Mouse (Mus musculus): ENCODE results near the gene Phtf1.

The Phtf1 gene

DNA sequence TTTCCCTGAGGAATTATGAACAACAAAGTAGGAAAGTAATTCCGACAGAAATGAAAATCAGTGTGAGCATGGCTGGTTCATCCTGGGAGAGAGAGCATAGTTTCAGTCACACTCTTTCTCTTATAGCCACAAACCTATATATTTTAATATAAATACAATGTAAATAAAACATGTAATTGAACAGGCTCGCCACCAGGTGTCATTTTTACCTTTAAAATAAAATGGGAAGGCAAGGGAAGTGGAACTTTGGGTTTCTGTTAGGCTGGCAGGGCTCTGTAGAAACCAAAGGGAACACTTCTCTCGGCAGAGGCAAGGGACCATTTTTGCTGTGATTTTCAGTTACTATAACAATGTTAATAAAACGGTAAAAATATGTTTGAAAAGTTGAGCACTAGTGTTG lies 51.5 kb downstream of the Phtf1 start:
- peak; percentile 48 for DNase-seq (ENCODE audit: low read depth, low spot score)

DNA sequence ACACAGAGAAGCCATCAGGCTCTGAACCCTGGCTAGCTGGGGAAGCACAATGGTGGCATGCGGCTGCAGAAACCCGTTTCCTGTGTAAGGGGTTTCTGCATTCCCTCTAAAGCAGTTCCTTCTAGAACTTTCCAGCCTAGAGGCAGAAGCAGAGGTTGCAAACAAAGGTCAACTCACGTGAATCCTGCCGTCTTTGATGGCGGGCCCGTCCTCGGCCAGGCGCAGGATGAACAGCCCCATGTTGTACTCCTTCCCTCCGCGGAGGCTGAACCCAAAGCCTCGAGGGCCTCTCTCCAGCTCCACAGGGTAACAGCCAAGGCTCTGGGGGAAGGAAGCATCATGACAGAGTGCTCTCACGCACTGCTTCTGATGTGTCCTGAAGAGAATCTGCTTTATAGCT lies 52.2 kb downstream of the Phtf1 start:
- DNase-seq (ENCODE audit: low read depth, low spot score): no peak

DNA sequence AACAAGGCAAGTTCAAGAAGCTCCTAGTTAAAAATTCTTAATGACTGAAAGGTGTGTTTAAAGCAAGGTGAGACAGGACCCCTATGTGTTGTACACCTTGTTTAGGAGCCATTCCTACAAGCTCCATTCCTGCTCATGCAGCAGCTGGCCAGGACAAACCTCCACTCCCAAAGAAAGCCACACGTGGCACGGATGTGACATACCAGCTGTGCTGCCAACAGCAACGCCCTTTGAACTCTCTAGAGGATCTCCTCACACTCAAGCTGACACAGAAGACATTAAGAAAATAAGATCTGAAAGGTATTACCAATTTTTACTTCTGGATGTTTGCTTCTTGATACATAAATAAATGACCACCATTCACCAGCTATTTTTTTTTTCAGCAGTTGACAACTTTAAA lies 59.0 kb downstream of the Phtf1 start:
- no peak for DNase-seq (ENCODE audit: low read depth, low spot score)

DNA sequence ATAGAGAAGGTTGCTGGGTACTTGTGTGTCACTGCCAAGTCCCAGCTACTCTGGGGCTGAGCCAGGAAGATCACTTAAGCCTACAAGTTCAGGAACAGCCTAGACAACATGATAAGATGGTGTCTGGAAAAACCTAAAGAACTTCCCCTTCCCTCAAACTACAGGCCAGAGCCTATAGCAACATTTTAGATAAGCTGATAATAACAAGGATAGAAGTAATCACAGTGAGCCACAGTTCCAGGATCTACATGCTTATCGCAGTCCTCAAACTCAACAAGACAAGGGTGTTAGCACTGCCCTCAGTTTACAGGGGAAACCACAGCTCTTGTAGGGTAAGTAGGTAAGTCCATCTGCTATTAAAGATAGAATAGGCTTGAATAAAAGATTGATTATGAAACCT lies 64.2 kb downstream of the Phtf1 start:
- DNase-seq (ENCODE audit: low read depth, low spot score): no peak

DNA sequence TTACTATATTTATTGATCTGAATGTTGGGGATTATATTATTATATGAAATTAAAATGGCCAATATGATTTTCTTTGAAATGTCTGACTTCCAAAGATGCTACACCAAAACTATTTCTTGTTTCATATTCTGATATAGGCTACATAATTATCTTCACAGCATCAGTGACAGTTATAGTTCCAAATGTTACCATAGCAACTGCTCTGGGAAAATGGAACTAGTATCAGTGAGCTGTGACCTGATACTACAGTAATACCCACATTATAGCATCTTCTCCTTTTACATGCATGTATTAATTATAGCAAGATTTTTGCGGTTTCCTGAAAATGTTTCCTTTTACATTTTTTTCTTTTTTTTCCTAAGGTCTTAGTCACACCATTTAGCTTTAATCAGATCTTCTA lies 64.8 kb downstream of the Phtf1 start:
- no peak for DNase-seq (ENCODE audit: low read depth, low spot score)

DNA sequence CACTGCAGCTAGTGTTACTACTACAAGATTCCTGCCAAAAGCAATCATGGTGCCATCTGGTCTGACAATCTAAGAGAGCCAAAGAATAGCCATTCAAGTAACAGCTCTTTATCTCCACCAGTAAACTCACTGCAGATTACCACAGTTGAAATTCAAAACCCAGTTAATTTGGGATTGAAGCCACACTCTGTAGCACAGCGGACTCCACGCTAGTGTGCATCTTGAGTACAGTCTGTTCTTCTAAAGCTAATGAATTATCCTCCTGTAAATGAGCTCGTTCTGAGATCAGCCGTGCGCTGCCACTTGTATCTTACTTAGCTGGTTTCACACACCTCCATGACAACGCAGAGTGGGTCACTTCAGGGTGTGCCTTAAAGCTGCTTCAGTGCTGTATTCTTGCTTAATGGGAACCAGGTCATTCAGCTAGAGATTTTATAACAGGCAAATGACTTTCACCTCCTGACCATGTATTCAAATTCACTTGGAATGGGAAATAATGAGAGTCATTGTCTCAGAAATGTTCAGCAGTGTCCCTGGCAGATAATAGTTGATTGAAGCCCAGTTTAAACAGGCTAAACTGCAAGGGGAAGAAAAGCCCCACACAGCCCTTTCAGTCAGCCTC lies 91.2 kb downstream of the Phtf1 start:
- peak; percentile 89 for DNase-seq (ENCODE audit: low read depth, low spot score)

DNA sequence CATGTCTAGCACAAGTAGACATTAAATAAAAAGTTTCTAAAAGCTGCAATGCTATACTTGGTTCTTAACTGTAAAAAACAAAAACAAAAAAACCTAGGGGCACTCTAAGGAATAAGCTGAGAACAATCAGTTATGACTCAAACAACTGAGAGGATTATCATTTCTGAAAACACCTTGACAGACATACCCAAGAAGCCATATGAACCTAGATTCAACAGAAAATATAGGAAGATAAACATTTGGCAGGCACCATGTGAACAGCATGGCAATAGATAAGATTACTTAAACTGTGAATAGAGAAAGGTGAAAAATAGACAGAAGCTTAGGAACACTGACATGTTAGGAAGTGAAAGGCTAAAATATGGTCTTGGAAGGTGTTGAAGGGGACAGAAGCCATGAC lies 101.5 kb downstream of the Phtf1 start:
- DNase-seq (ENCODE audit: low read depth, low spot score): no peak

All from brain, adult 2 months (tissue).